In the genomic region with DNA sequence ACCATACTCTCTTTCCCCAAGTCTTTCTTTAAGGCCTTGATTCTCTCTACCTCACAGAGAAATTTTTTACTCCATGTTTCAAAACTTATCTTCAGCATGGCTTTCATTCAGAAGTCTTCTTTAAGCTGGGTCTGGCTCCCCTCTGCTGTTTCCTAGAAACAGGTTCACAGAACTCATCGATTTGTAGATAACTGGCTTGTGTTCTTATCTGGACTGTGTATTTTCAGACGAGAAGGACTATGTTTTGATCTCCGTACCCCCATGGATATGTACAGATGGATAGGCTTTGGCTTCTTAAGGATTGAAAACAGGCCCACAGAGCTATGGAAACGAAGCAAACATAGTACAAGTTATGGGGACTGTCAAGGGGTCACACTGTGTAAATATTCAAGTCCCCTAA, we compare ENCODE assay signal across 28 mouse cellular contexts. TPM values are rescaled to one million over a fixed set of nuclear protein-coding genes. Genes with fewer than 3 reads are reported as not detected.
A peak's percentile ranks its signal among the peaks of the same experiment; 100 is the strongest.
DNase-seq lines count a peak whose midpoint lies in the region; ATAC-seq and TF ChIP-seq lines count a peak whose summit lies in the region.
"Had no signal": no experiment of that assay in that cellular context is flagged by ENCODE, and none has a peak within 500 bp of the region (broad histone marks: within the 10 kb centered on the region; RNA-seq: fewer than 3 reads in every experiment).

No protein-coding gene starts in this region.

- no peak for TF ChIP-seq EP300 in liver, postnatal 0 days (IDR thresholded peaks at IDR 0.05; ENCODE audit: low read depth)

- H3K4me3 ChIP-seq in heart, embryonic 10.5 days, result no peak overlapping the region
- H3K4me3 ChIP-seq in liver, embryonic 12.5 days, result no peak overlapping the region
- no peak overlapping the region for H3K4me3 ChIP-seq in liver, postnatal 0 days (ENCODE audit: low read depth, low read length)
- H3K4me3 ChIP-seq: embryonic facial prominence, embryonic 13.5 days; embryonic facial prominence, embryonic 15.5 days; erythroblast, embryonic 14.5 days; forebrain, embryonic 10.5 days; forebrain, embryonic 12.5 days had no signal

- H3K27me3 ChIP-seq in heart, embryonic 10.5 days (ENCODE audit: insufficient read depth, poor library complexity, severe bottlenecking), result no peaks in the 10 kb centered on the region
- no peaks in the 10 kb centered on the region for H3K27me3 ChIP-seq in liver, embryonic 12.5 days (replicated peaks)
- no peaks in the 10 kb centered on the region for H3K27me3 ChIP-seq in liver, postnatal 0 days (ENCODE audit: insufficient read depth, low read length)
- H3K27me3 ChIP-seq: CH12.LX; embryonic facial prominence, embryonic 13.5 days; embryonic facial prominence, embryonic 15.5 days; forebrain, embryonic 12.5 days; Patski had no signal

- H3K9ac ChIP-seq in liver, embryonic 12.5 days, result no peak overlapping the region
- H3K9ac ChIP-seq in liver, postnatal 0 days (replicated peaks), result no peak overlapping the region
- H3K9ac ChIP-seq: embryonic facial prominence, embryonic 13.5 days; embryonic facial prominence, embryonic 15.5 days; forebrain, embryonic 12.5 days had no signal

- TF ChIP-seq CTCF in liver, postnatal 0 days (IDR thresholded peaks at IDR 0.05; ENCODE audit: low read depth), result no peak

- intact Hi-C loops in heart, postnatal 14 days (cut with DNase I), result no loop called here

- no peaks in the 10 kb centered on the region for H3K9me3 ChIP-seq in heart, embryonic 10.5 days
- no peaks in the 10 kb centered on the region for H3K9me3 ChIP-seq in liver, embryonic 12.5 days (replicated peaks)
- H3K9me3 ChIP-seq in liver, postnatal 0 days (ENCODE audit: low read length), result no peaks in the 10 kb centered on the region
- H3K9me3 ChIP-seq: embryonic facial prominence, embryonic 13.5 days; embryonic facial prominence, embryonic 15.5 days; forebrain, embryonic 10.5 days; forebrain, embryonic 12.5 days; G1E had no signal

- no peaks in the 10 kb centered on the region for H3K4me1 ChIP-seq in heart, embryonic 10.5 days
- 0 out of 2 replicates have a peak, but pooled peaks cover 4% of the 10 kb centered on the region for H3K4me1 ChIP-seq in liver, embryonic 12.5 days
- H3K4me1 ChIP-seq in liver, postnatal 0 days (ENCODE audit: insufficient read depth), result peaks cover 12% of the 10 kb centered on the region
- H3K4me1 ChIP-seq: embryonic facial prominence, embryonic 13.5 days; embryonic facial prominence, embryonic 15.5 days; forebrain, embryonic 10.5 days; forebrain, embryonic 12.5 days had no signal

- ATAC-seq in liver, embryonic 12.5 days, result 0 out of 2 replicates have a peak, but pooled peaks have one; percentile 40
- no peak for ATAC-seq in liver, postnatal 0 days
- ATAC-seq: activated CD4-positive, CD25-positive, alpha-beta regulatory T cell, adult 4 months; CD4-positive, CD25-positive, alpha-beta regulatory T cell, adult 4 months; forebrain, embryonic 14.5 days; forebrain, embryonic 16.5 days; Patski had no signal

- H3K27ac ChIP-seq in heart, embryonic 10.5 days, result no peak overlapping the region
- no peak overlapping the region for H3K27ac ChIP-seq in liver, embryonic 12.5 days
- peak overlapping the region; percentile 75 for H3K27ac ChIP-seq in liver, postnatal 0 days (ENCODE audit: low read depth)
- H3K27ac ChIP-seq: embryonic facial prominence, embryonic 13.5 days; embryonic facial prominence, embryonic 15.5 days; forebrain, embryonic 10.5 days; forebrain, embryonic 12.5 days had no signal

- 46% methylated on average over 4 of the region's 4 CpGs for WGBS in heart, embryonic 10.5 days
- WGBS in liver, embryonic 12.5 days (ENCODE audit: insufficient replicate concordance), result 40% methylated on average over 4 of the region's 4 CpGs
- WGBS in liver, postnatal 0 days (ENCODE audit: insufficient replicate concordance), result 40% methylated on average over 4 of the region's 4 CpGs

- H3K36me3 ChIP-seq in heart, embryonic 10.5 days, result no peaks in the 10 kb centered on the region
- no peaks in the 10 kb centered on the region for H3K36me3 ChIP-seq in liver, embryonic 12.5 days
- no peaks in the 10 kb centered on the region for H3K36me3 ChIP-seq in liver, postnatal 0 days (replicated peaks; ENCODE audit: insufficient read depth, low read length)
- H3K36me3 ChIP-seq: embryonic facial prominence, embryonic 13.5 days; embryonic facial prominence, embryonic 15.5 days; forebrain, embryonic 10.5 days; forebrain, embryonic 12.5 days; G1E had no signal

- no peak overlapping the region for H3K4me2 ChIP-seq in liver, embryonic 12.5 days
- H3K4me2 ChIP-seq in liver, postnatal 0 days (ENCODE audit: low read depth, low read length), result no peak overlapping the region
- H3K4me2 ChIP-seq: embryonic facial prominence, embryonic 13.5 days; embryonic facial prominence, embryonic 15.5 days; forebrain, embryonic 12.5 days had no signal

- DNase-seq in heart, embryonic 10.5 days (ENCODE audit: low spot score), result peak; percentile 6
- DNase-seq in heart, postnatal 14 days, result no peak
- no peak for DNase-seq in liver
- DNase-seq in liver, postnatal 0 days, result no peak
- no peak for DNase-seq in adrenal gland, postnatal 10 days
- DNase-seq: adrenal gland, adult 8-10 months; adrenal gland, postnatal 25 days; B cell, adult 2 months; cerebellum, adult 11 months; cerebellum, adult 18-20 months; cerebellum, adult 8-10 months; cerebellum, adult 9-11 months; cerebellum, postnatal 14 days; cerebellum, postnatal 36 days; embryo, embryonic 11 days had no signal

RNA-seq across cellular contexts. Expression of gene Tapt1, which starts 26.0 kb away (rescaled TPM):
- polyA plus RNA-seq in heart, embryonic 10.5 days (2016; fragmentation: Nextera tagmentation; extraction: Ambion mirVana), result 25.8 and 29.1 TPM in 2 replicates
- total RNA-seq in heart, postnatal 14 days (2021), result 10 to 100 TPM; 23.4 to 23.9 TPM
- 46.0 and 48.3 TPM in 2 replicates for polyA plus RNA-seq in liver, embryonic 12.5 days (2016; fragmentation: Nextera tagmentation; extraction: Ambion mirVana)
- polyA plus RNA-seq in liver, postnatal 0 days (2015; fragmentation: Nextera tagmentation; extraction: Ambion mirVana), result 29.8 and 33.3 TPM in 2 replicates
- 10 to 100 TPM; 41.4 to 42.0 TPM for total RNA-seq in adrenal gland, postnatal 10 days (2021)
